Mouse (Mus musculus) layer of hippocampus, postnatal 36 days (tissue): ENCODE measurements around the gene Dnajc13. TPM values are rescaled to one million over a fixed set of nuclear protein-coding genes. Genes with fewer than 3 reads are reported as not detected.

Experiments used
- DNase-seq, 2 experiments: peaks; one replicate each; pipeline ENCODE4 v3.0.0; 2022
- total RNA-seq, 2 experiments: library from RNA; stranded (reverse); gene quantifications; 2 replicates each; pipeline ENCODE4 v1.2.3; 2021

Dnajc13 gene
- total RNA-seq, 2 experiments from 2014 or later = 61.7 to 70.3 TPM

- no peak for DNase-seq
These were observed 8.1 kb downstream of the Dnajc13 start for GRCm38 (mm10) chr9:104254408-104255180.

- DNase-seq = no peak
These were observed 10.1 kb downstream of the Dnajc13 start for GRCm38 (mm10) chr9:104252637-104253036.

GRCm38 (mm10) chr9:104251687-104252086 is 11.0 kb downstream of the Dnajc13 start:
- no peak for DNase-seq

GRCm38 (mm10) chr9:104251111-104251510 is 11.6 kb downstream of the Dnajc13 start:
- DNase-seq = no peak

- no peak for DNase-seq
These were observed 15.3 kb downstream of the Dnajc13 start for GRCm38 (mm10) chr9:104247307-104247987.

GRCm38 (mm10) chr9:104243799-104244466 is 18.8 kb downstream of the Dnajc13 start:
- DNase-seq = no peak

GRCm38 (mm10) chr9:104240146-104240545 is 22.6 kb downstream of the Dnajc13 start:
- no peak for DNase-seq

GRCm38 (mm10) chr9:104239076-104239475 is 23.7 kb downstream of the Dnajc13 start:
- DNase-seq = no peak

GRCm38 (mm10) chr9:104236256-104236930 is 26.3 kb downstream of the Dnajc13 start:
- no peak for DNase-seq

- DNase-seq = peak; percentile 32 to 43
These were observed 27.0 kb downstream of the Dnajc13 start for GRCm38 (mm10) chr9:104235751-104236150.

GRCm38 (mm10) chr9:104233815-104234214 is 28.9 kb downstream of the Dnajc13 start:
- DNase-seq = no peak

GRCm38 (mm10) chr9:104233060-104233459 is 29.7 kb downstream of the Dnajc13 start:
- no peak for DNase-seq

- DNase-seq = no peak
These were observed 30.7 kb downstream of the Dnajc13 start for GRCm38 (mm10) chr9:104232004-104232403.

GRCm38 (mm10) chr9:104211402-104211801 is 51.3 kb downstream of the Dnajc13 start:
- DNase-seq = no peak

- DNase-seq = peak in 1 of 2 experiments; percentile 16
These were observed 58.9 kb downstream of the Dnajc13 start for GRCm38 (mm10) chr9:104203851-104204250.

- DNase-seq = no peak
These were observed 68.2 kb downstream of the Dnajc13 start for GRCm38 (mm10) chr9:104194528-104194927.

- no peak for DNase-seq
These were observed 68.8 kb downstream of the Dnajc13 start for GRCm38 (mm10) chr9:104193900-104194299.

- DNase-seq = no peak
These were observed 69.4 kb downstream of the Dnajc13 start for GRCm38 (mm10) chr9:104193327-104193726.

- no peak for DNase-seq
These were observed 70.2 kb downstream of the Dnajc13 start for GRCm38 (mm10) chr9:104192513-104192912.

- DNase-seq = no peak
These were observed 73.1 kb downstream of the Dnajc13 start for GRCm38 (mm10) chr9:104189657-104190056.

- no peak for DNase-seq
These were observed 74.0 kb downstream of the Dnajc13 start for GRCm38 (mm10) chr9:104188704-104189103.

GRCm38 (mm10) chr9:104187028-104187427 is 75.7 kb downstream of the Dnajc13 start:
- DNase-seq = no peak

GRCm38 (mm10) chr9:104183181-104183580 is 79.5 kb downstream of the Dnajc13 start:
- no peak for DNase-seq
